Mouse (Mus musculus): ENCODE data around the gene Arf6.
A peak's percentile ranks its signal among the peaks of the same experiment; 100 is the strongest.
"Not testable (repeated sequence)": the region's sequence is repeated elsewhere in the genome, so short reads cannot be mapped to it uniquely, and the experiment has no call there.

The Arf6 gene

GRCm38 (mm10) chr12:69371854-69372671, at the start of gene Arf6, which contains the start of gene Gm9887:
Gene Arf6 (plus strand): TSS chr12:69372150.
Gene Gm9887 (minus strand): TSS chr12:69372458.
- peak; percentile 98 for DNase-seq (ENCODE audit: low read depth, low spot score)

DNA sequence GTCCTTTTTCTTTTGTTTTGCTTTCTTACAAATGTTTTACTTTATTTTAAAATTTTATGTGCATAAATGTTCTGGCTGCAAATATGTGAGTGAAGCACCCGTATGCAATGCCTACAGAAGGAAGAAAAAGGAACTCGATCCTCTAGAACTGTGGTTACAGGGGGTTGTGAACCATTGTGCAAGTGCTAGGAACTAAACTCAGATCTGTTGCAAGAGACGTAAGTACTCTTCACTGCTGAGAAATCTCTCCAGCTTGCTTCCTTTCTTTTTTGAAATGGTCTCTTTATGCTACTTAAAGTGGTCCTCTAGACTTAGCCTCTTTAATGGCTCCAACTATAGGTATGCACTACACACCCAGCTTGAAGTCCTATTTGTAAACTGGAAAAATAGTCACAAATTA, 40.8 kb upstream of the Arf6 start:
- no peak for DNase-seq (ENCODE audit: low read depth, low spot score)

DNA sequence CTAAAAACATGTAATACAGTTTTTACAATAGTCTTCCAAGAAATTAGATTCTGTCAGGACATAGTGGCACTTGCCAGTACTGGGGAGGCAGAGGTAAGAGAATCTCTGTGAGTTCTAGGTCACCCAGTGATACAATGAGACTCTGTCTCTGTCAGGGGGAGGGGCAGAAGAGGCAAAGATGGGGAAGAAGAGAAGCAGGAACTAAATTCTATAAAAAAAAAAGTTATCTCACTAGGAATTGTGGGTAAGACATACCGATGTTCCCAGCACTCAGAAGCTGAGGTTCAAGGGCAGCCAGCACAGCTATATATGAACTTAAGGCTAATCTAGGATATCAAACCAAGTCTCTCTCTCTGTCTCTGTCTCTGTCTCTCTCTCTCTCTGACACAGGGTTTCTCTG, 39.8 kb upstream of the Arf6 start:
- DNase-seq (ENCODE audit: low read depth, low spot score), result no peak

- DNase-seq (ENCODE audit: low read depth, low spot score), result peak; percentile 18
These were observed 38.4 kb upstream of the Arf6 start for GRCm38 (mm10) chr12:69333547-69333946.

DNA sequence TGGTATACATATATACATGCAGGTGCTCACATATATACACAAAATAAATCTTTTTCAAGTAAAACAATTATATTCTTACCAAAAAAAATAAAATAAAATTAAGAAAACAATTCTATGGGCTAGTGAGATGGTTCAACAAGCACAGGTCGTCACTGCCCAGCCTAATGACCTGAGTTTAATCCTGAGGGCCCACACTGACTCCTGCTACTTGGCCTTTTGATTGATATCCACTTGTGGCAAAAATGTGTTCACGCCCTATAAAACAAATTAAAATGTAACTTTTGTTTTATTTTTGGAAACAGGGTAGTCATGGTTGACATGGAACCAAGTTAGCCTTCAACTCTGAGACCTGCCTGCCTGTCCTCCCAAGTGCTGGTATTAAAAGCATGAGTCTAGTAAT, 22.0 kb upstream of the Arf6 start:
- DNase-seq (ENCODE audit: low read depth, low spot score), result no peak

- DNase-seq (ENCODE audit: low read depth, low spot score), result no peak
These were observed 20.3 kb upstream of the Arf6 start for GRCm38 (mm10) chr12:69351685-69352084.

GRCm38 (mm10) chr12:69356546-69357299, 15.2 kb upstream of the Arf6 start, which contains the start of gene Nemf:
Gene Nemf (minus strand): TSS chr12:69357165.
- DNase-seq (ENCODE audit: low read depth, low spot score), result peak; percentile 85

- no peak for DNase-seq (ENCODE audit: low read depth, low spot score)
These were observed 14.7 kb upstream of the Arf6 start for GRCm38 (mm10) chr12:69357300-69357646.

DNA sequence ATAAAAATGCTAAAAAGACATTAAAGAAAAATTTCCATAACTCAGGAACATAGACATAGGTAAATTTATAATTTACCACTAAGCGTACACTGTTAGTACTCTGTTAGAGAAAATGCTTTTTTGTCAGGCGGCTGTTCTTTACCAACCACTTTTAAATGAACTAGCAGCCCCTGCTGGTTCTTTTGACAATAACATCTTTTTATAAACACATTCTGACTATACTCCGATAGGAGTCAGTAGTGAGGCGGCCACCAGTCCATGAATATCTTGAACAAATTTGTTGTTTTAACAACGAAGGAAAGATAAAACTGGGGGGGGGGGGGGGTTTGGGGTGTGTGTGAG, 11.3 kb upstream of the Arf6 start:
- peak; percentile 84 for DNase-seq (ENCODE audit: low read depth, low spot score)

DNA sequence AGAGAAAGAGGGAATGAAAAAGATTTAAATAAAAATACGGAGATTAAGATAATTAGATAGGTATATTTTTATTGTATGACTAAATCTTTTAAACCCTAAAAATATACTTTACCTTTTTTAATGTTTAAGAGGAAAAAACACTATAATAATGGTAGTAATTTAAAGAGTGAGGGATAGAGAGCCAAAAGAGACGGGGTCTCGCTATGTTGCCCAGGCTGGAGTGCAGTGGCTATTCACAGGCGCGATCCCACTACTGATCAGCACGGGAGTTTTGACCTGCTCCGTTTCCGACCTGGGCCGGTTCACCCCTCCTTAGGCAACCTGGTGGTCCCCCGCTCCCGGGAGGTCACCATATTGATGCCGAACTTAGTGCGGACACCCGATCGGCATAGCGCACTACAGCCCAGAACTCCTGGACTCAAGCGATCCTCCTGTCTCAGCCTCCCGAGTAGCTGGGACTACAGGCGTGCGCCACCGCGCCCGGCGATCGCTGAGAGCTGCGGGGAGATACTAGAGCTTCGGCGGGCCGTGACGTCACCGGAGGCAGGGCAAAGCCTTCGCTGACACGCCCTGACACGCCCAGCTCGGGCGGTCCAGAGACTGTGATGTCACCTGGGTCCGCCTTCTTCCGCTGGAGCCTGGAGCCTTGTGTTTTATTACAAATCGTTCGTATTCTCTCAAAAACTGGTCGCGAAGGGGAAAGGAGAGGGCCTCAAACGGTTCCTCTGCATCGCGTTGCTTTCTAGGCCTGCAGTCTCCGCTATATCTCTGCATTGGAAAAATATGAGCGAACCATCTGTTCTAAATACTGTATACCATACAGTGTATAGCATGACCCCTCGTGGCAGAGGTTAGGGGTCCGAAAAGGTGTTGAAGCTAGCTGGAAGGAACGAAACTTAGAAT, 10.7 kb upstream of the Arf6 start:
- DNase-seq (ENCODE audit: low read depth, low spot score), result peak; percentile 98

GRCm38 (mm10) chr12:69361919-69362318, 10.0 kb upstream of the Arf6 start:
- no peak for DNase-seq (ENCODE audit: low read depth, low spot score)

DNA sequence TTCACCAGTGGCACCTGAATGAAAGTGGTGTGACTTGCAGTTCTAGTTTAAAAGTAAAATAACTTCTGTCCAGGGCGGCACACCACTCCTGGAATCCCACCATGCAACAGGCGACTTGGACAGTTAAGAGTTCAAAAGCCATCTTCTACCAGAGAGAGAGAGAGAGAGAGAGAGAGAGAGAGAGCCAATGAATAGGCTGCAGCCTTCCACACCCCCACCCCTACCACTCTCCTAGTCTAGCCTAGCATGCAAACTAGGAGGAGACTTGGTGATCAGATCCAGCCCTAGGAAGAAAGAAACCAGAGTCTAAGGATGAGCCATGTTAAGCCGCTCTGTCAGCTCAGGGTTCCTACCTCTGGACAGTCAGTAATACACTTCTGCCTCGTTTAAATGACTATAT, 9.6 kb upstream of the Arf6 start:
- no peak for DNase-seq (ENCODE audit: low read depth, low spot score)

GRCm38 (mm10) chr12:69363110-69363509, 8.8 kb upstream of the Arf6 start:
- not testable (repeated sequence) for DNase-seq (ENCODE audit: low read depth, low spot score)

GRCm38 (mm10) chr12:69363899-69364762, 7.8 kb upstream of the Arf6 start:
- DNase-seq (ENCODE audit: low read depth, low spot score), result peak; percentile 25

GRCm38 (mm10) chr12:69365757-69366156, 6.2 kb upstream of the Arf6 start:
- no peak for DNase-seq (ENCODE audit: low read depth, low spot score)

- no peak for DNase-seq (ENCODE audit: low read depth, low spot score)
These were observed 5.5 kb upstream of the Arf6 start for GRCm38 (mm10) chr12:69366424-69366823.

- no peak for DNase-seq (ENCODE audit: low read depth, low spot score)
These were observed 4.4 kb upstream of the Arf6 start for GRCm38 (mm10) chr12:69367557-69367956.

DNA sequence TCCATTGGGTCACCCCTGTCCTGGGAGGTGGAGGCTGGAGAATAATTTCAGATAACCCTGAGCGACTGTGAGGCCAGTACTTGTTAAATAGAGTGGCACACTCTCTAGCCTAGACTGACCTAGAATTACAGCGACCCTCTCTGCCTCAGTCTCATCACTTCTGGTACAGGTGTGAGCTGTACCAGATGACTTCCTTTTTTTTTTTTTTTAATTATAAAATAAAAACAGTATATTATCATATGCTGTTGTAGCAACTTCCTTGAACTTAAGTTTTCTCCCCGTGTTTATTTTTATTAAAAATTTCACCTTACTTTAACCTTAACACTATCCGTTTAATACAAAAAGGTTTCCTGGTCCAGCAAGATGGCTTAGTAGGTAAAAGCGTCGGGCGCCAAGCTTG, 1.0 kb upstream of the Arf6 start:
- DNase-seq (ENCODE audit: low read depth, low spot score), result no peak

GRCm38 (mm10) chr12:69371421-69371853, 513 bp upstream of the Arf6 start:
- DNase-seq (ENCODE audit: low read depth, low spot score), result no peak

- DNase-seq (ENCODE audit: low read depth, low spot score), result peak; percentile 37
These were observed 881 bp downstream of the Arf6 start for GRCm38 (mm10) chr12:69372731-69373331.

Measured in mesoderm, embryonic 11.5 days (tissue).